Mouse (Mus musculus) C2C12 (cell line): ENCODE measurements around the gene Aadat. TPM values are rescaled to one million over a fixed set of nuclear protein-coding genes. Genes with fewer than 3 reads are reported as not detected.
"Not testable (repeated sequence)": the region's sequence is repeated elsewhere in the genome, so short reads cannot be mapped to it uniquely, and the experiment has no call there.

Experiments
- H3K27me3 ChIP-seq: one replicate; pipeline ENCODE4 v1.6.1; 2011; ENCODE audit not compliant: control insufficient read depth, insufficient read depth, insufficient read length
- H3K36me3 ChIP-seq: one replicate; pipeline ENCODE4 v1.6.1; 2011; ENCODE audit not compliant: control insufficient read depth, insufficient read depth
- H3K4me3 ChIP-seq: one replicate; pipeline ENCODE4 v1.5.1; 2011; ENCODE audit warnings: mild to moderate bottlenecking, control low read depth; ENCODE audit not compliant: poor library complexity, insufficient read depth, severe bottlenecking
- H3K79me2 ChIP-seq: one replicate; pipeline ENCODE4 v1.6.1; 2011; ENCODE audit not compliant: control insufficient read depth, insufficient read depth
- H3K79me3 ChIP-seq: one replicate; pipeline ENCODE4 v1.6.1; 2011; ENCODE audit warnings: low read depth, control low read depth
- H3ac ChIP-seq: one replicate; pipeline ENCODE3; 2011; ENCODE audit warnings: low read depth; ENCODE audit not compliant: control insufficient read depth, insufficient read length
- CEBPB ChIP-seq: IDR thresholded peaks from one replicate; pipeline ENCODE4 v1.6.1; 2011; ENCODE audit warnings: low read depth, mild to moderate bottlenecking, control low read depth, moderate library complexity
- CTCF ChIP-seq: IDR thresholded peaks from one replicate; pipeline ENCODE4 v1.5.1; 2011; ENCODE audit not compliant: control insufficient read depth, insufficient read depth, insufficient read length
- FOSL1 ChIP-seq: IDR thresholded peaks from one replicate; pipeline ENCODE4 v1.8.0; 2011; ENCODE audit warnings: mild to moderate bottlenecking, low read length; ENCODE audit not compliant: poor library complexity, insufficient read depth, severe bottlenecking
- MAX ChIP-seq: IDR thresholded peaks from one replicate; pipeline ENCODE4 v1.6.1; 2011; ENCODE audit warnings: mild to moderate bottlenecking, control low read depth
- MYOD1 ChIP-seq: IDR thresholded peaks from one replicate; pipeline ENCODE4 v1.6.1; 2011; ENCODE audit warnings: low read depth; ENCODE audit not compliant: control insufficient read depth, insufficient read length
- MYOG ChIP-seq: IDR thresholded peaks from one replicate; pipeline ENCODE4 v1.6.1; 2011; ENCODE audit not compliant: control insufficient read depth, insufficient read length; ENCODE audit errors: extremely low read depth
- USF1 ChIP-seq: IDR thresholded peaks from one replicate; pipeline ENCODE4 v1.6.1; 2011; ENCODE audit warnings: low read depth, mild to moderate bottlenecking, control low read depth, moderate library complexity
- polyA plus RNA-seq: library from polyadenylated mRNA; unstranded; fragments of >200 nt; fragmentation: generic; extraction: Trizol; gene quantifications from one replicate; pipeline ENCODE4 v1.2.1, GENCODE M21; 2012; ENCODE audit warnings: missing spikeins

The Aadat gene
- polyA plus RNA-seq, 1 experiment: 0.14 TPM

DNA sequence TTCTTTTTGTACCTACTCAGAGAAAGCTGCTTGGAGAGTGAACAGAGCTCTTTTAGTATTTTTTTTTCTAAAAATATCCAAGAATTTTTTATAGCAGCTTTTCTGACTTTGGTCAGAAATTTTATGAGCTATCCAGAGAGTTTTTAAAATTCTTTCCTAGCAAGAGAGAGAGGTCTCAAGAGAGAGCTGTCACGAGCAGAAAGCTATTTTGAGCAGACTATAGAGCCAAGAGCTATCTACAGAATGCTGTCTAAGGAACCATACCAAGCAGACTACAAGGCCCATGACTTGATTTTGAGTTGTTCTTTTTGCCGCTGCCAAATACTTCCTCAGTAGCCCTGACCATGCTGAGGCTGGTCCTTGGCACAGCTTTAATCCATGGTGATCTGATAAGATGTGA, 77.6 kb downstream of the Aadat start:
- Histone ChIP-seq H3K36me3 (no peaks in the 10 kb centered on the region), H3K79me3 (no peaks in the 10 kb centered on the region), H3K27me3 (no peaks in the 10 kb centered on the region), H3K4me3 (no peak overlapping the region), H3ac (no peak overlapping the region), H3K79me2 (no peaks in the 10 kb centered on the region)
- no peak for TF ChIP-seq MAX
- no peak for TF ChIP-seq USF1

DNA sequence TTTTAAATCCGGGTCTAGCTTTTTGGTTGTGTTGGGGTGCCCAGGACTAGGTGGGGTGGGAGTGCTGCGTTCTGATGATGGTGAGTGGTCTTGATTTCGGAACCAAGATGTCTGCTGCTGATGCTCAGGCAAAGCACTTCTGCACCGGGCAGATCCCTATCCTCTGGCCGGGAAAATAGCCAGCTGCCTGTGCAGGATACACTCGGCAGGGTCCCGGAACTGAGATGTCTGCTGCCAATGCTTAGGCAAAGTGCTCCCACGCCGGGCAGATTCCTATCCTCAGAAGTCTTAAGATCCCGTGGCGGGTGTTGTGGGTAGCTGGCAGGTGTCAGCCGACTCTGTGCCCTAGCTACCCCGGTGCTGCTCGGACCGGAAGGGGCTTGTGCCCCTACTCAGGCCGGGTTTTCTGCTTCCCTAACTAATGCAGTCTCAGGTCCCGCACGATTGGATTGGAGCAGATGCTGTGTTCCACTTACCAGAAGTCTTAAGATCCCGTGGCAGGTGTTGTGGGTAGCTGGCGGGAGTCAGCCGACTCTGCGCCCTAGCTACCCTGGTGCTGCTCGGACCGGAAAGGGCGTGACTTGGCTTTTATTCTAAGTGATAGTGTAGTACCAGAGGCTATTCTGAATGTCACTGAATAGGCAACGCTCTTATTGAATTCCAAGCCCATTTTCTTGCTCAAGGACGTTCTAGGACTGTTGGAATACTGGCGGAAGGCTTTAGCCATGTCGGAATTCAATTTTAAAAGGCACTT, 85.8 kb downstream of the Aadat start:
- not testable (repeated sequence) for H3K4me3 ChIP-seq, H3ac ChIP-seq, H3K36me3 ChIP-seq, H3K27me3 ChIP-seq, H3K79me3 ChIP-seq, H3K79me2 ChIP-seq

DNA sequence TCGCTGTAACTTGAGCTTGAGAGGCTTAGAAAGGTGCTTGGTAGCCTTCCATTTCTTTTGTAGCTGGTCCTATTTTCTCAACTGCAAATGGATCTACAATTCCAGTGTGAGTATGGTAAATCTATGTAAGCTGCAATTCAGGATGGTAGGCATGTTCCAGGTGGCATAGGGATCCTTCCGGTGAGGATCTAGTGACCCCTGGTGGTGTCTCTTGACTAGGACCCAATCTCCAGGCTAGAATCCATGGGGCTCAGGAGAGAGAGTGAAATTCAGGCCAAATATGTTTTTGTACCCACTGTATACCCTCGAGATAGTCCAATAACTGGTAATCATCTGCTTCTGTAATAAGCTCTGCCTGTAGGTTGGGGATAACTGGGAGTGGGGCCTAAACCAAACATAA, 89.0 kb downstream of the Aadat start:
- TF ChIP-seq MYOD1: no peak
- TF ChIP-seq MYOG: no peak
- TF ChIP-seq FOSL1: no peak
- no peak for TF ChIP-seq CTCF
- TF ChIP-seq MAX: no peak
- no peak for TF ChIP-seq CEBPB
- no peak for TF ChIP-seq USF1
- Histone ChIP-seq H3K79me3 (no peaks in the 10 kb centered on the region), H3K4me3 (no peak overlapping the region), H3K36me3 (no peaks in the 10 kb centered on the region), H3K79me2 (no peaks in the 10 kb centered on the region), H3ac (no peak overlapping the region), H3K27me3 (no peaks in the 10 kb centered on the region)

Other genes starting within 250 kb of the Aadat start
- gene Gm10283, start 2.7 kb upstream of the Aadat start, polyA plus RNA-seq: not detected
- gene Mfap3l, start 126.9 kb downstream of the Aadat start, polyA plus RNA-seq: 18.2 TPM